Mouse (Mus musculus) G1E (cell line): ENCODE data around the gene Syce1l.

Experiments
- CTCF ChIP-seq: IDR thresholded peaks from 2 replicates; pipeline ENCODE4 v1.5.1; 2012; ENCODE audit warnings: low read depth, low read length, inconsistent platforms, mixed read lengths
- POLR2AphosphoS5 ChIP-seq: IDR thresholded peaks from 2 replicates; pipeline ENCODE4 v1.6.1; 2012; ENCODE audit warnings: low read depth, low read length, inconsistent platforms; ENCODE audit not compliant: insufficient replicate concordance
- TAL1 ChIP-seq: conservative IDR thresholded peaks from 2 replicates; pipeline ENCODE4 v1.6.1; 2012; ENCODE audit warnings: low read depth, low read length, inconsistent platforms, mixed read lengths

DNA sequence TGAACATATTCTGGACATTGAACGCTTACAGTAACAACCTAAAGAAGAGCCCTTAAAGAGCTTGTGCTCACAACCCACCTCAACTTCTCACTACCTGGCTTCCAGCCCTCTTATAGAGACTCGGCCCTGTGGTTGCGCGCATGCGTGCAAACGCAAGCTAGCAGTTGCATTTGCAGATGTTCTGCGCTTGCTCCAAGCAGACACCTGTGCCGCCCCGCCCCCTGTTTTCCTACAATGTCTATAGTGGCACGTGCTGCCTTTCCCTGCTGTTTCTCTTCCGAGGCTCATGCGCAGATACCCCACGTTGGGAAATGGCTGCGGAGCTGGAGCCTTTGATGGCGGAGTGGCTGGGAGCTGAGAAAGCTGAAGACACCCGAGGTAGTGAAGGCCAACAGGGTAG, at the start of gene Syce1l:
- TF ChIP-seq CTCF (no peak), POLR2AphosphoS5 (no peak), TAL1 (no peak)
